Mouse (Mus musculus) adrenal gland, postnatal 36 days (tissue): Measurements from ENCODE around the gene Fastkd3. TPM values are rescaled to one million over a fixed set of nuclear protein-coding genes. Genes with fewer than 3 reads are reported as not detected.

Source experiments
- DNase-seq, 2 experiments: peaks; one replicate each; pipeline ENCODE4 v3.0.0; 2021; ENCODE audit warnings: mixed read lengths in 1 of 2
- total RNA-seq, 2 experiments: library from RNA; stranded (reverse); gene quantifications; 2 replicates each; pipeline ENCODE4 v1.2.3; 2021

Fastkd3 gene
- total RNA-seq, 2 experiments from 2014 or later, result 16.0 to 17.1 TPM

GRCm38 (mm10) chr13:68607652-68608405, 25.8 kb downstream of the Fastkd3 start:
- no peak for DNase-seq

- DNase-seq, result no peak
These were observed 40.8 kb downstream of the Fastkd3 start for GRCm38 (mm10) chr13:68622792-68623191.

DNA sequence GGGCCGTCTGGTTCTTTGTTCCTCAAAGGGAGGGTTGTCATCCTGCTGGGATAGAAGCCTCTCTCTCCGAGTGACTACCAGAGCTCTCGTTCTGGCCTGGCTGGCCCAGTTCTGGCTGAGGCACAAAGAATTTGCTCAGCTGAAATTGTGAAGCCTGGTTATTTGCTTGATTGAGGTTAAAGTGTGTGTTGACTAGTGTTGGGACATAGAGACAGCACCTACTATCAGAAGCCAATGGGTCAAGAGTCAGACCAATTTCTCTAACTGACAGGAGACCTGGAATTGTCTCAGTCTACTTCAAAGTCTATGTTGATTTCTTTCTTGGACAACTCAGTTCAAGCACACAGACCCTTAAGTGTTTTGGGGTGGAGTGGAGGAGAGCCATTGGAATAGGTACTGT, 45.0 kb downstream of the Fastkd3 start:
- no peak for DNase-seq

Other genes starting within 250 kb of the Fastkd3 start
- gene Mtrr, start 85 bp upstream of the Fastkd3 start, total RNA-seq, result 10 to 100 TPM; 19.6 to 24.7 TPM
- gene 1700001L19Rik, start 15.2 kb downstream of the Fastkd3 start, total RNA-seq, result under 1 TPM in 1 of 2 experiments, not detected in 1; 0.36 TPM